Mouse (Mus musculus) ovary, postnatal 14 days (tissue): ENCODE measurements around the gene Gpr62.

Source experiments
- DNase-seq: peaks from one replicate; pipeline ENCODE4 v3.0.0; 2022; ENCODE audit warnings: low spot score

The Gpr62 gene

DNA sequence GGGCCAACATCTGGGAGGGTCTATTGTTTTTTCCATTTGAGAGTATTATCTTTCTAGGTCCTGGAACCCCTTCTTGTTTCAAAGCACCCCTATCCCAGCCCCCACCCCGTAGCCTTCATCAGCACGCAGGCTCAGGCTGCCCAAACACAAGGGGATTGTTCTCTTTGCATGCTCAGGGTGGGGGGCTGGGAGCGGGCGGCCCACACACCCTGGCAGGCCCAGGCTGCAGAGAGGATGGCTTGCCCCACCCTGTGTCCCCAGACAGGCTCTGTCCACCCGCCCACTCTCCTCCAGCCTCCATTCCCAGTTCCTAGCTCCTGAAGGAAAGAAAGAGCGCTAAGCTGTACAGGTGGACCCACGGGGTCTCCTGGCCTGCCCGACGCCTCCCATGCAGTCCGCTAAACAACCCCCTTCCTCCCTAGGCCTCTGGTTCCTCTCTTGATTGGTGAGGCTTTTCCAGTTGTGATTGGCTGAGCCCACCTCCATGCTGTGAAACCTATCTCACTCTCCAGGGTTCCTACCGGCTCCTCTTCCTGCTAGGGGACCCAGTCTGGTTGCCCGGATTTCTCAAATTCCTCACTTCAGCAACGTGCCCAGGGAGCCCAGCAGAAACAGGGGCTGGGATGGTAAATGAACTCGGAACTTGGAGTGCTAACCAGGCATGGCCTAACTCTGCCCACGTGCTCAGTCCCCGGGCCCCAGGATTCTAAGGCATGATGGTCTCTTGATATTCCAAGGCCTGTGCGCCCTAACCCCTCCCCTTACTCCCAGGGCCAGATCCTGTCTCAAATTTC is 10.7 kb downstream of the Gpr62 start:
- DNase-seq: no peak

DNA sequence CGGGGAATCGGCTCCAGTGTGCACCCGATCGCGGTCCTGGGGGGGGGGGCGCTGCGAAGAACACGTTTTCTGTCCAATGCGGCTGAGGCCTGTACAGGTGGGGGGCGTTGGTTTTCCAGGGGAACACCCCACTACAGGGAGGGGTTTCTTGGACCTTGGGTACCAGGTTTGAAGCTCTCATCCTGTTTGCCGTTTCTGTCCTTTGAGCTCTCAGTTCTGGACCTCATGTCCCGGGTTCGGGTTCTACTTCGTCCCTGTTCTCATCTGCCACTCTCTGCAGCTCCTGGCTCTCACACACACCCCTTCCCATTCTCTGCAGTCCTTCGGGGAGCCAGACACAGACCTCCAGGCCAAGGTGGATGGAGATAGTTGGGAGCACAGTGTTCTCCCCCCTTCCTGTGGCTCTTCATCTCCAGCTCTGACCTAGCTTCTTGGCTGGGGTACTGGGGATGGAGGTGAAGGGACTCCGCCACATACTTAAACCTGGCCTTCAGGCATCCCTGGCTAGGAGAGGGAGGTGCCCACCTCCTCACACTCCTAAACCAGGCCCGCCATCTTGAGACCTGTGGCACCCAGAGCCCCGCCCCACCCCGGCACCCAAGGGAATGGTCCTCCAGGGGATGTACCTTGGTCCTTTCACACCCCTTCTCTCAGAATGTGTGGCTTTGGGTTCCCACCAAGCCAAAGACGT is 11.5 kb downstream of the Gpr62 start:
- DNase-seq: no peak

DNA sequence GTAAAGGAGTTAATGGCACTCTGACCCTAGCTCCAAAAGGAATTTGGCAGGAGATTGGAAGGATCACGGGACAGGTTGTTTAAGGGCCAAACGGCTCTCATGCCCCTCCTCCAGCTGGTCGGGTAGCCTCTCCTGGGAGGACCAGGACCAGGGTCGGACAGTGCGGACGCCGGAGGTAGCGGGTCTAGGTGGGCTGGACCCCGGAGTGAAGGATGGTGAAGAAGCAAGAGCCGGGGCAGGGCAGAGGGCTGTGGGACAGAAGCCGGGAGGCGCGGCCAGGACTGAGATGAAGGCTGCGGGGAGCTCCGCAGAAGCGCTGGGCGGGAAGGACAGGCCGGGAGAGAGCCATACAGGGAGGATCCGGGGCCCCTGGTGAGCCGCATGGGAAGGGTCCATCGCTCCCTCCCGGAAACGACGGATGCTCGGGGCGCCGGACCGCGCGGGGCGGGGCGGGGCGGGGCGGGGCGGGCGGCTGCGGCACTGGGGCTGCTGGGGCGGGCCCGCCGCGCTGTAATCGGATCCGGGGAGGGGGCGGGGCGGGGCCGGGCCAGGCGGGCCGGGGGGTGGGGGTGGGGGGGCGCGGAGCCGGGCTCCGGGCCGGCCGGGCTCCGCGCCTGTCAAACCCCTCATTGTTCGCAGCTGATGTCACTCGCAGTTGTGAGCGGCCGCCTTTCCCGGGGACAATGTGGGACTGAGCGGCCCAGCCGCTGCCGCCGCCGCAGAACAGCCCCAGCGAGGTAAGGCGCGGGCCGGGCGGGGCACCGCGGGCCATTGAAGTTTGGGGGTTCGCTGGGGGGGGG is 12.3 kb downstream of the Gpr62 start, which contains the start of gene Pcbp4:
TSS of gene Pcbp4 (plus strand) at position 21 of the 800 bp plus-strand sequence.
- DNase-seq: peak; percentile 48

DNA sequence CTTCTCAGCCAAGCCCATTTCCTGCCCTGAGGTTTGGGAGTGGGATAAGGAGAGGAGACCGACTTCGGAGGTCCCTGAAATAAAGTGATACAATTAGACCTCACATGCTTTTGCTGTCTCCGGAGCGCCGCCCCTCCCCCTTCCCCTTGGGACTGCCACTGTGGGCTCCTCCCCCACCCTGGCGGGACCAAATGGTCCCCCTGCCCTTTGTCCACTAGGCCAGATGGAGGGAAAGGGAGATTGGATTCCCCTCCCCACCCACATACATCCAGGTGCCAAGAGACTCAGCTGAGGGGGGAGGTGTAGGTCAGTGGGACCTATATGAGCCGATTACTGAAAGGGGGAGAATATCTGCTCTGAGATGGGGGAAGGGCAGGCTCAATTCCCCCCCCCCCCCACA is 12.9 kb downstream of the Gpr62 start:
- DNase-seq: no peak

DNA sequence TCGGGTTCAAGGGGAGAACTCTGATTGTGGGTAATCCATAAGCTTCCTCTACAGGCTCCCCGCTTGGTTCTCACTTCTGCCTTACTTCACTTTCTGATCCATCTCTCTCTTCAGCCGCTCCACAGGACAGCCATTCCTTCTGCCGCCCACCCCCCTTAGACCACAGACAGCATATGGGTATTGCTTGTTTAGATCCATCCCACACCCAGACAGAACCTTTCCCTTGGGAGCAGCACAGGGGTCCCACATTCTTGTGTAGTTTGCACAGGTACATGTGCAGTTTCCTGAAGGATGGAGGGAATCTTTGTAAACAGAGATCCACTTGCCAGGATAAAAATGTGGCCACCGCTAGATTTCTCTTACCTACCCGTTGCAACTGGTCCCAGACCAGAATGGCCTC is 13.4 kb downstream of the Gpr62 start:
- DNase-seq: no peak

DNA sequence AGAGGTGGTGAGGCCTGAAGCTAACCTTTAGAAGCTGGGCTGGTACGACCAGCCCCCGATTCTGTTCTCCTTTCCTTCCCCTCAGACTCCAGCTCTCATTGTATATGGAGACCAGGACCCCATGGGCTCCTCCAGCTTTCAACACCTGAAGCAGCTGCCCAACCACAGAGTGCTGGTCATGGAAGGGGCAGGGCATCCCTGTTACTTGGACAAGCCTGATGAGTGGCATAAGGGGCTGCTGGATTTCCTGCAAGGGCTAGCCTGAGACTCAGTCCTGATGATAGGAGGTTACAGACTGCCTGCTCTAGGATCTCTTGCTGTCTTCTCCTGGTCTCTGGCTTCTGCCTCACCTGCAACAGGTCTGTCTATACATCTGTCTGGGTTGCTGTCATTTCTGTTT is 13.8 kb downstream of the Gpr62 start:
- DNase-seq: no peak

DNA sequence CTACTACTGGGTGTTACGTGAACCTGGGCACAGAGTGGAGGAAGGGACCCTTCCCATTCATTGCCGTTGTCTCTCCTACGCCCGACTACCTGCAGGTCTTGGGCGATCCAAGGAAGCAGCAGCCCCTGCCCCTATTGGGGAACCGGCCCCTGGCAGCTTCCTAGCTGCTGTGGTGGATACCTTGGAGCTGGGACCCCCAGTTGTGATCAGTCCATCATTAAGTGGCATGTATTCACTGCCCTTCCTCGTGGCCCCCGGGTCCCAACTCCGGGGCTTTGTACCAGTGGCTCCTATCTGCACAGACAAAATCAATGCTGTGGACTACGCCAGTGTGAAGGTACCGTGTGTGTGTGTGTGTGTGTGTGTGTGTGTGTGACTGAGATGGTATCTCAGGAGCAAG is 14.4 kb downstream of the Gpr62 start:
- no peak for DNase-seq

DNA sequence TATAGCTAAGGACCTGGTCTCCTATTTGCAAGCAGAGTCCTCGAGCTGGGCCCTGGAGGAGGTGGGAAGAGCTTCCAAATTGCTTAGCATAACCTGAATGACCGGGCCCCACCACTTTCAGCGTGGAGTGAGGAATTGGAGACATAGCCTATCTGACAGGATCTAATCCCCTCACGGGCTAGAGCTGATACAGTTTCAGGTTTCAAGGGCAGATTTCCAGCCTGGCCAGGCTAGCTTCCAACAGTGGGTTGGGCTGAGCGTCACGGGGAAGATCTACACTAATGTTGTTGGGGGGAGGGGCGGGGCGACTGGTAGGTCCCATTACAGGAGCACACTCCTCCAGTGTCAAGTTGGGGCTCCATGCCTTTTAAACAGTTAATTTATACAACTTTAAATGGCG is 15.1 kb downstream of the Gpr62 start:
- DNase-seq: peak; percentile 57

DNA sequence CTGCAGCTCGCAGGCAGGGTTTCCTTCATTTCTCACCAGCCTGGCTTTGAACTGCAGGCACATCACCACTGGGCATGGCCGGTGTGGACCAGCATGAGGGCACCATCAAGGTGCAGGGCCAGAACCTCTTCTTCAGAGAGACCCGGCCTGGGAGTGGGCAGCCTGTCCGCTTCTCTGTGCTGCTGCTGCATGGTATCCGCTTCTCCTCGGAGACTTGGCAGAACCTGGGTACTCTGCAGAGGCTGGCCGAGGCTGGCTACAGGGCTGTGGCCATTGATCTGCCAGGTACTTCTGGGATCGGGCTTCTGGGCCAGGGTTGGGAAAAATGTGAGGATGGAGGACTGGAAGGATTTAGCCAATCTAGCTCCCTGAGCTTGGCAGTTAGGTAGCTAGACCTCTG is 15.8 kb downstream of the Gpr62 start:
- no peak for DNase-seq

DNA sequence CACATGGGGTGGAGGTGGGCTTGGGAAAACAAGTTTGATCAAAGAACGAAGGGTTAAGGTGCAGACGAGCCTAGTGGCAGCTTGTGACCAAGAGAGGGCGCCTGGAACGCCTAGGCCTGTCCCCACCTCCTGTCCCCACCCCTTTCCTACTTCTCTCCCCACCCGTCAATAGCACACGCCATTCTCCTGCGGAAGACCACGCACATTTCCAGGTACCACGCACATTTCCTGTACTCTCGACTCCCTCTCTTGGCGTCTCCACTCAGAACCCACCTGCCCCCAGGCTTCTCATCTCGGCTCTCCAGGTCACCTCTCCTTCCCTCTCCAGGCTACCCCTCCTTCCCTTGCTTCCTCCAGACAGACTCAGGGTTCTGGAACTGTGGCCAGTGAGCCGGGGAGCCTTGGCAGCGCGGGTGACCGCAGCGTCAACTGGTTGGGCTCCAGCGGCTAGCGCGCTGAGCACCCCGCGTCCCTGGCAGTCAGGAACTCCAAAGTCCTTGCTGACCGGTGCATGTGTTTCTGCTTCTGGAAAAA is 17.2 kb downstream of the Gpr62 start:
- peak; percentile 49 for DNase-seq

DNA sequence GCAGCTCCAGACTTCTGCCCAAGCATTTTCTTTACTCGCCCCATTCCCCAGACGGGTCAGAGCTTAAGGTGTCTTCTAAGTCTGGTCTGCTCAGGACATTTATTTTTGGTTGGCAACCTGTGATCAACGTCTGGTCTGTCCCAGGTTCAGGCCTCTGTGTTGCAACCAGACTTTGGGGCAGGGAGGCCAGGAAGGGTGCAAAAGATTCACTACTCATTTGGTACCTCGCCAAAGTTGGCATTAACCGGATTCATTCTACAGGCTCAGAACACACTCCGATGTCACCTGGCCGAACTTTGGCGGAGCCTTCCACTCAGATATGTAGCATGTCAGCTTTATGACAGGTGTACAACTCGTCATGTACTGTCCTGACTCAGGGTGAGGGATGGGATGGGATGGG is 17.8 kb downstream of the Gpr62 start:
- no peak for DNase-seq

DNA sequence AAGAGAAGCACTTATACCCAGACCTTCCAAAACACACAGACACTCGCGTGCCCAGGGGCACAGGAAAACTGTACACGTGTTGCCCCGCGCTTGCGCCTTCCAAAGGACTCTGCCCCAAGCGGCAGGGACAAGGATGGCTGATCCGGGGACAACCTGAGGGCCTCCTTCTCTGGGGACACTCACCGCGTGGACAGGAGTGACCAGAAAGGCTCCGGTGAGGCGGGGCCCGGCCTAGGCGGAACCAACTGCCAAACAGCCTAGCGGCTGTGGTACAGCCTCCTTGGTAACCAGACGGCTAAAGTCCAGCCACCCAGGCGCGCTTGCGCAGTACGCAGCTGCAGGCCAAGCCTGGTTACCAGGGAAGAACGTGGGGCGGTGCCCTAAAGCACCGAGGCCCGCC is 18.4 kb downstream of the Gpr62 start, which contains the start of the genes Abhd14b and Abhd14a:
TSS of gene Abhd14b (plus strand) at position 112 of the 400 bp plus-strand sequence.
TSS of gene Abhd14a (minus strand) at position 331 of the 400 bp plus-strand sequence.
- DNase-seq: peak; percentile 87

DNA sequence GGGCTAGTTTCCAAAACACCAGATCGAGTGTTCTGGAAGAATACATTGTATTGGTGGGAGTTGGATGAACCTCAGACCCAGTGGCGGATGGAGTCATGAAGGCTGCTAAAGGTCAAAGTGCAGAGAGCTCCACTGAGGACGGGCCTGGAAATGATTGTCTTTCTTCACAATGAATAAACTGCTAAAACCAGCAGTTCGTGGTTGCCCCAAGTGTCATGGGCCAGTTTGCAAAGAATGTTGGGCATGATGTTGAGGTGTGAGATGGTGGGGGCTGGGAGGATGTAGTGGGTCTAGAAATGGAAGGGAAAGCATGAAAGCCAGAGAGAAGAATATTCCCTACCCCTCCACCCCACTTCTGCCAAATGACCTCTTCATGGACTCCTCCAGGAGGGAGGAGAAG is 20.9 kb downstream of the Gpr62 start:
- no peak for DNase-seq

DNA sequence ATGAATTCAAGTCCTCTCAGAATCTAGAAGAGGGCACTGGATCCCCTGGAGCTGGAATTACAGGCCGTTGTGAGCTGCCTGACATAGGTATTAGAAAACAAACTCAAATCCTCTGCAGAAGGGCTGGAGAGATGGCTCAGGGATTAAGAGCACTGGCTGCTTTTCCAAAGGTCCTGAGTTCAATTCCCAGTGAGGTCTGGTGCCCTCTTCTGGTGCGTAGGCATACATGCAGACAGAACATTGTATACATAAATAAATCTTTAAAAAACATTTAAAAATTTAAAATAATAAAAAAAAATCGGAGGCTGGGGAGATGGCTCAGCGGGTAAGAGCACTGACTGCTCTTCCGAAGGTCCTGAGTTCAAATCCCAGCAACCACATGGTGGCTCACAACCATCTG is 23.1 kb downstream of the Gpr62 start:
- DNase-seq: no peak

DNA sequence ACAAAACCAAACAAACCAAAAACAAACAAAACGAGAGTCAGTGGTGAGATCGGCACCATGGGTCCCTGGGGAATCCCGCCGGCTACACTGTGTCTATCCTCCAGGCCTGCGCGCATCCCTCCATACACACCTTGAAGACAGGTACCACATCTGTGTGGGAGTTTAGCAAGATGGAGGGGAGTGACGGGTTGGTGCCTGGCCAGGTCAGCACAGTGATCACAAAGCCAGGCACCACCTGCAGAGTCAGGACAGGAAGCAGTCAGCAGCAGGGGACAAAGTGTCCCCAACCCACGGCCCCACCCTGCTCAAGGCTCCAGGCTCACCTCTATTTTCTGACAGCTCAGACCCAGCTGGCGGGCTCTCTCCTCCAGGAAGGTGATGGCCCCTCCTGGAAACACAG is 29.2 kb downstream of the Gpr62 start:
- DNase-seq: no peak

DNA sequence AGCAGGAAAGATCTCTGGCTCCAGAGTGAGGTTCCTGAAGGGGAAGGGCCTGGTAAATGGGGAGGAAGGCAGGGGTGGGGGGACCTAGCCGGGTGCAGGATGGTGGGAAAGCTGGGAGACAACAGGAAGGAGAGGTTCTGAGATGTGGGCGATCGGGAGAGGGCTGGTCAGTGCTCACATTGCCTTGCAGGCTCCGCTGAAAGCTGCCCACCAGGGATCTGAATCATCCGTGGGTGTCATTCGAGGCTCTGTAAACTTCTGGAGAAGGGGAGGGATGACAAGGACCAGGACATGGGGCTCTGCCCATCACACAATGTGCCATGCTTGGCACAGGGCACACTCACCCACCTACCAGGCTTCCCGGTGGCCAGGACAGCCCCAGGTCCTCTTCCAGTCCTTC is 32.3 kb downstream of the Gpr62 start:
- no peak for DNase-seq

DNA sequence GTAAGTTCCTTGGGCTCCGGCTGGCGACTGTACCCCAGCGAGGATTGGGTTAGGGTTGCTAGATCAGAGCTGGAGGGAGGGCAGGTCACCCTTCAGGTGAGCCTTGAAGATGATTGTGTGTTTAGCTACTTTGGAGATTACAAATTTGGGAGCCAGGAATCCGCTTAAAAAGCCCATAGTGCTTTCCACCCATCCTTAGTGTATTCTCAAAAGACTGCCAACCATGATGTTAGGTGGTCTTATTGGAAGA is 35.8 kb downstream of the Gpr62 start:
- DNase-seq: no peak

DNA sequence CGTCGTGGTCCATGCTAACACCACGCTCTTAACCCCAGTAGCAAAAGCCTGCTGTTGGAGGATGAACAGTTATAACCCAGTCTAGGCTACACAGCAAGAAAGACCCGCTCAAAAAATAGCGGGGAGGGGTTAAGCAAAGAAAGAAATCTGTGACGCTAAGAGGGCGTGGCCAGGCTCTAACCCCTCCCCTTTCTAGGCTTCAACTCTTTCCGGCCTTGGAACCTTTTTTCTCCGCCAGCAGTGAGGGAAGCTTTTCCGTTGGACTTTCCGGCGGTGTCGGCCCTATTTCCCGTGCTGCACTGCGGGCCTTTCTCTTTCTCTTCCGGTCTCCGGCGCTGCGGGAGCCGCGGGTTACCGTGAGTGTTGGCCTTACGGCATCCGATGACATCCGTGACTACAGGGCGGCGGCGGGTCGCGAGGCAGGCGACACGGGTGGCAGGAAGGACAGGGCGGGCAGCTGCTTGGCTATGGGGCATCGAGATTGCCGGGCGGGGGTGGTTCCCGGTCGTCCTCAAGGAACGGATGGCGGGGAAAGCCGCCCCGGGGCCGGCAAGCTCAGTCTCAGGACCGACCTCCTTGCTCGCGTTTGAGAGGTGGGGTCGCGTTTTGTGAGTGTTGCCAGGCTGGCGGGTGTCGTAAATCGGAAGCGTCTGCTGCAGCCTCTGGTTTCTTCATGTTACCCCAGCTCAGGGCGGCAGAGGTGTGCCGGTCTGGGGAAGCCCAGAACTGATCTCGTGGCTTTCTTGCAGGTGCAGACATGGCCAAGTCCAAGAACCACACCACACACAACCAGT is 36.3 kb downstream of the Gpr62 start, which contains the start of gene Rpl29:
TSS of gene Rpl29 (plus strand) at position 234 of the 794 bp plus-strand sequence.
- peak; percentile 93 for DNase-seq

DNA sequence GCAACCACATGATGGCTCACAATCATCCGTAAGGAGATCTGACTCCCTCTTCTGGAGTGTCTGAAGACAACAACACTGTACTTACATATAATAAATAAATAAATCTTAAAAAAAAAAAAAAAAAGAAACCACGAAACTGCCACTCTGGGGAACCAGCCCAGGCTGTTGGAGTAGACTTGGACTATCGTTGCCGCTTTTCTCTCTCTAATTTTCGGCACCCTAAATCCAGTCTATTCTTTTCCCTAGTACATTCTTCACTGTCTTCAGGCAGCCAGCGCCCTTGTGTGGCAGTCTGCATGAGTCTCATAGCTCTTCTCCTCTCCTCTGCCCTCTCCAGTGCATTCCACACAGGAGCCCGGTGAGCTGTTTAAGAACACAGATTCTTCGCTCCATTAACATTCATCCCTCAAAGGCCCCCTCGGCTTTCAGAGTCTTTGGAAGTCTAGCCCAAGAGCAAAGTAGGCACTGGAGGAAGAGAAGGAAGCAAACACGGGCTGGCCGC is 37.0 kb downstream of the Gpr62 start:
- DNase-seq: no peak

DNA sequence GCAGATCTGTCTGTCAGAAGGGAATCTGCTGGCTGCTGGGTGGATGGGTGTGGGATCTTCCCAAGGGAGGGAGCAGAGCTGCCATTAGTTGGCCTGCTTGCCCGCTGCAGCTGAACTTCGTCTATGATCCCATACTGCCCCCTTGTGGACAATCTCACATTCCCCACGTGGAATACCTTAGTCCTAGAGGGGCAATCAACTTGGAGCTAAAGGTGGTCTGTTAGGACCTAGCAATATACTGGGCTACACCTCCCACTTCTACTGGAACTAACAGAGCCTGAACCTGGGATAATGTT is 43.9 kb downstream of the Gpr62 start:
- peak; percentile 88 for DNase-seq

DNA sequence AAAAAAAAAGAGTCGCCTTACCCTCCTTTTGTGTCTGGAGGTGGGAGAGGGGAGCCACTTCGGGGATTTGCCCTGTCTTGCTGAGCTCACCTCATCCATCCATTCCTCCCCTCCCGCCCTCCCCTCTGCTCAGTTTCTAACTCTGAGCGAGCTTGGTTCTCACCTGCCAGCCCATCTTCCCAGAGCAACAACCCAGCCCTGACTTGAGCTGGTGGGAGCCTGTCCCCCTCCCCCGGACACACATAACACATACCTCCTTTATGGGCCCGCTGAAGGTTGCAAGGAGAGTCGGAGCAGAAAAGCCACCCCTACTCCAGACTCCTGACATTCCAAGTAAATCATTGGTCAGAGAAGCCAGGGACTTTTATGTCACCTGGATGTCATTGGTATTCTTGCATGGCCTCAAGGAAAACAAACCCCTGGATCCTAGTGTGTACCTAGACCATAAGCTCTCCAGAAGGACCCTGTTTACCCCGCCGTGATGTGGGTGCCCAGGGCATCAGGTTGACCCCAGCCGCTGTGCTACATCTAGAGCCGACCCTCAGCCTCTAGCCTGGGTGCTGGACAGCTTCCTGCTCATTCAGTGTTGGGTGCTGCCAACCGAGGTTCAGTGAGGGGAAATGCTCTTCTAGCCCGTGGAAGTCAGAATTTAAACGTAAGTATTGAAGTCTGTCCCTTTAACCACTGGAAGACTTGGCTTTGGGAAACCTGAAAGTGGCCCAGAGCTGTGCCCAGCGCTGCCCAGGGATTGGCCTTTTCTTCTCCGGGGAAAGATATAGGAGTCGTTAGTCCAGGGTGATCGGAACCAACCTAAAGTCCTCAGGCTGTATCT is 44.5 kb downstream of the Gpr62 start:
- DNase-seq: no peak
